Mouse (Mus musculus) liver, embryonic 13.5 days (tissue): ENCODE data around the gene Nxph1. TPM values are rescaled to one million over a fixed set of nuclear protein-coding genes. Genes with fewer than 3 reads are reported as not detected.

Source experiments
- ATAC-seq: fragments of 200-750 bp; cut with Nextera tagmentation; 2 replicates; pipeline ENCODE4 v1.8.0; 2017; ENCODE audit warnings: low read depth, mild to moderate bottlenecking, moderate number of reproducible peaks, moderate library complexity
- DNase-seq: peaks from one replicate; pipeline ENCODE4 v3.0.0; 2022
- H3K27ac ChIP-seq: fragments of 300-500 bp; sonication (generic); 2 replicates; pipeline ENCODE4 v1.5.1; 2015; ENCODE audit warnings: moderate library complexity, mild to moderate bottlenecking, inconsistent platforms
- H3K27me3 ChIP-seq: fragments of 300-500 bp; sonication (generic); 2 replicates; pipeline ENCODE4 v1.6.1; 2015; ENCODE audit warnings: mild to moderate bottlenecking, inconsistent platforms
- H3K36me3 ChIP-seq: fragments of 300-500 bp; sonication (generic); 2 replicates; pipeline ENCODE4 v1.6.1; 2015; ENCODE audit warnings: mild to moderate bottlenecking, inconsistent platforms
- H3K4me1 ChIP-seq: fragments of 300-500 bp; sonication (generic); replicated peaks from 2 replicates; pipeline ENCODE4 v1.6.1; 2015; ENCODE audit warnings: inconsistent platforms
- H3K4me2 ChIP-seq: fragments of 300-500 bp; sonication (generic); 2 replicates; pipeline ENCODE4 v1.6.1; 2015; ENCODE audit warnings: inconsistent platforms, mild to moderate bottlenecking, moderate library complexity
- H3K4me3 ChIP-seq: fragments of 300-500 bp; sonication (generic); replicated peaks from 2 replicates; pipeline ENCODE4 v1.5.1; 2015; ENCODE audit warnings: mild to moderate bottlenecking, inconsistent platforms
- H3K9ac ChIP-seq: fragments of 300-500 bp; sonication (generic); 2 replicates; pipeline ENCODE4 v1.6.1; 2015; ENCODE audit warnings: mild to moderate bottlenecking, inconsistent platforms
- H3K9me3 ChIP-seq: fragments of 300-500 bp; sonication (generic); replicated peaks from 2 replicates; pipeline ENCODE4 v1.6.1; 2016; ENCODE audit warnings: inconsistent platforms
- WGBS: fragments of 180-500 bp; shearing (Covaris S2); methylation state at CpG from one replicate; pipeline ENCODE4 v1.1.7; 2015; ENCODE audit not compliant: insufficient replicate concordance; 5-methylcytosine and 5-hydroxymethylcytosine counted together
- polyA plus RNA-seq: library from polyadenylated mRNA; unstranded; fragments of >200 nt; fragmentation: Nextera tagmentation; extraction: Ambion mirVana; gene quantifications from 2 replicates; pipeline ENCODE4 v1.2.1, GENCODE M21; 2015

Nxph1 gene
- polyA plus RNA-seq, 1 experiment from 2014 or later, result 0.08 TPM

GRCm38 (mm10) chr6:8979237-8979871, 31.1 kb downstream of the Nxph1 start:
- Histone ChIP-seq H3K4me2 (no peak overlapping the region), H3K27ac (no peak overlapping the region), H3K27me3 (no peaks in the 10 kb centered on the region), H3K4me1 (no peaks in the 10 kb centered on the region), H3K9me3 (no peaks in the 10 kb centered on the region), H3K4me3 (no peak overlapping the region), H3K9ac (no peak overlapping the region), H3K36me3 (no peaks in the 10 kb centered on the region)
- DNase-seq, result no peak
- ATAC-seq, result no peak
- 53% methylated on average over 4 of the region's 4 CpGs for WGBS

GRCm38 (mm10) chr6:8996301-8996943, 48.2 kb downstream of the Nxph1 start:
- H3K4me3 ChIP-seq, result no peak overlapping the region
- no peak overlapping the region for H3K9ac ChIP-seq
- no peak overlapping the region for H3K27ac ChIP-seq
- DNase-seq (no peak), ATAC-seq (no peak)
- WGBS, result 56% methylated on average over 12 of the region's 12 CpGs
- no peaks in the 10 kb centered on the region for H3K9me3 ChIP-seq
- H3K27me3 ChIP-seq, result no peaks in the 10 kb centered on the region
- no peak overlapping the region for H3K4me2 ChIP-seq
- H3K36me3 ChIP-seq, result no peaks in the 10 kb centered on the region
- no peaks in the 10 kb centered on the region for H3K4me1 ChIP-seq

GRCm38 (mm10) chr6:8997326-8997725, 49.1 kb downstream of the Nxph1 start:
- DNase-seq (no peak), ATAC-seq (no peak)
- Histone ChIP-seq H3K9ac (no peak overlapping the region), H3K27ac (no peak overlapping the region), H3K36me3 (no peaks in the 10 kb centered on the region), H3K4me2 (no peak overlapping the region), H3K9me3 (no peaks in the 10 kb centered on the region), H3K4me1 (no peaks in the 10 kb centered on the region), H3K4me3 (no peak overlapping the region), H3K27me3 (no peaks in the 10 kb centered on the region)
- 55% methylated on average over 2 of the region's 2 CpGs for WGBS

- ATAC-seq, result no peak
- no peaks in the 10 kb centered on the region for H3K4me1 ChIP-seq
These were observed 54.5 kb downstream of the Nxph1 start for GRCm38 (mm10) chr6:9002686-9003085.

GRCm38 (mm10) chr6:9026631-9027030, 78.4 kb downstream of the Nxph1 start:
- Histone ChIP-seq H3K27ac (no peak overlapping the region), H3K9me3 (no peaks in the 10 kb centered on the region), H3K27me3 (no peaks in the 10 kb centered on the region), H3K4me3 (no peak overlapping the region), H3K4me2 (no peak overlapping the region), H3K4me1 (no peaks in the 10 kb centered on the region), H3K9ac (no peak overlapping the region), H3K36me3 (no peaks in the 10 kb centered on the region)
- WGBS, result 71% methylated on average over 1 of the region's 1 CpGs
- DNase-seq (no peak), ATAC-seq (no peak)

More at GRCm38 (mm10) chr6:9002686-9003085, 54.5 kb downstream of the Nxph1 start:
- no peak overlapping the region for H3K4me2 ChIP-seq
- H3K9ac ChIP-seq, result no peak overlapping the region
- no peak for DNase-seq
- whole genome bisulfite sequencing, result 46% methylated on average over 3 of the region's 3 CpGs
- H3K27me3 ChIP-seq, result no peaks in the 10 kb centered on the region
- no peaks in the 10 kb centered on the region for H3K36me3 ChIP-seq
- H3K9me3 ChIP-seq, result no peaks in the 10 kb centered on the region
- no peak overlapping the region for H3K27ac ChIP-seq
- H3K4me3 ChIP-seq, result no peak overlapping the region

- Histone ChIP-seq H3K4me3 (no peak overlapping the region), H3K27ac (no peak overlapping the region), H3K4me1 (no peaks in the 10 kb centered on the region), H3K27me3 (no peaks in the 10 kb centered on the region), H3K9me3 (no peaks in the 10 kb centered on the region), H3K4me2 (no peak overlapping the region), H3K9ac (no peak overlapping the region), H3K36me3 (no peaks in the 10 kb centered on the region)
- no peak for DNase-seq
- WGBS, result 40% methylated on average over 4 of the region's 4 CpGs
- ATAC-seq, result no peak
These were observed 78.9 kb downstream of the Nxph1 start for GRCm38 (mm10) chr6:9027146-9027545.

GRCm38 (mm10) chr6:9028501-9028900, 80.3 kb downstream of the Nxph1 start:
- Histone ChIP-seq H3K4me2 (no peak overlapping the region), H3K9ac (no peak overlapping the region), H3K4me1 (no peaks in the 10 kb centered on the region), H3K27ac (no peak overlapping the region), H3K4me3 (no peak overlapping the region), H3K27me3 (no peaks in the 10 kb centered on the region), H3K9me3 (no peaks in the 10 kb centered on the region), H3K36me3 (no peaks in the 10 kb centered on the region)
- DNase-seq, result no peak
- WGBS, result 57% methylated on average over 1 of the region's 1 CpGs
- ATAC-seq, result no peak

- H3K4me2 ChIP-seq, result no peak overlapping the region
- DNase-seq (no peak), ATAC-seq (no peak)
- H3K9me3 ChIP-seq, result no peaks in the 10 kb centered on the region
- H3K27ac ChIP-seq, result no peak overlapping the region
- H3K9ac ChIP-seq, result no peak overlapping the region
- 82% methylated on average over 1 of the region's 1 CpGs for WGBS
- no peaks in the 10 kb centered on the region for H3K27me3 ChIP-seq
- H3K4me3 ChIP-seq, result no peak overlapping the region
- H3K4me1 ChIP-seq, result no peaks in the 10 kb centered on the region
- H3K36me3 ChIP-seq, result no peaks in the 10 kb centered on the region
These were observed 91.1 kb downstream of the Nxph1 start for GRCm38 (mm10) chr6:9039286-9039685.

GRCm38 (mm10) chr6:9040991-9041390, 92.8 kb downstream of the Nxph1 start:
- H3K9me3 ChIP-seq, result no peaks in the 10 kb centered on the region
- H3K27ac ChIP-seq, result no peak overlapping the region
- H3K27me3 ChIP-seq, result no peaks in the 10 kb centered on the region
- ATAC-seq (no peak), DNase-seq (no peak)
- no peak overlapping the region for H3K4me3 ChIP-seq
- no peak overlapping the region for H3K4me2 ChIP-seq
- H3K9ac ChIP-seq, result no peak overlapping the region
- no peaks in the 10 kb centered on the region for H3K4me1 ChIP-seq
- H3K36me3 ChIP-seq, result no peaks in the 10 kb centered on the region
- 62% methylated on average over 3 of the region's 3 CpGs for WGBS

GRCm38 (mm10) chr6:9042391-9042790, 94.2 kb downstream of the Nxph1 start:
- Histone ChIP-seq H3K9ac (no peak overlapping the region), H3K36me3 (no peaks in the 10 kb centered on the region), H3K9me3 (no peaks in the 10 kb centered on the region), H3K4me2 (no peak overlapping the region), H3K4me1 (no peaks in the 10 kb centered on the region), H3K4me3 (no peak overlapping the region), H3K27ac (no peak overlapping the region), H3K27me3 (no peaks in the 10 kb centered on the region)
- WGBS, result 18% methylated on average over 1 of the region's 1 CpGs
- DNase-seq (no peak), ATAC-seq (no peak)

GRCm38 (mm10) chr6:9046815-9047214, 98.6 kb downstream of the Nxph1 start:
- Histone ChIP-seq H3K36me3 (no peaks in the 10 kb centered on the region), H3K9ac (no peak overlapping the region), H3K27me3 (no peaks in the 10 kb centered on the region), H3K4me2 (no peak overlapping the region), H3K9me3 (no peaks in the 10 kb centered on the region), H3K4me3 (no peak overlapping the region), H3K27ac (no peak overlapping the region), H3K4me1 (no peaks in the 10 kb centered on the region)
- 35% methylated on average over 2 of the region's 2 CpGs for WGBS
- ATAC-seq, result no peak
- DNase-seq, result no peak
